Mouse (Mus musculus): ENCODE data around the gene 2310034G01Rik.

Gene 2310034G01Rik

DNA sequence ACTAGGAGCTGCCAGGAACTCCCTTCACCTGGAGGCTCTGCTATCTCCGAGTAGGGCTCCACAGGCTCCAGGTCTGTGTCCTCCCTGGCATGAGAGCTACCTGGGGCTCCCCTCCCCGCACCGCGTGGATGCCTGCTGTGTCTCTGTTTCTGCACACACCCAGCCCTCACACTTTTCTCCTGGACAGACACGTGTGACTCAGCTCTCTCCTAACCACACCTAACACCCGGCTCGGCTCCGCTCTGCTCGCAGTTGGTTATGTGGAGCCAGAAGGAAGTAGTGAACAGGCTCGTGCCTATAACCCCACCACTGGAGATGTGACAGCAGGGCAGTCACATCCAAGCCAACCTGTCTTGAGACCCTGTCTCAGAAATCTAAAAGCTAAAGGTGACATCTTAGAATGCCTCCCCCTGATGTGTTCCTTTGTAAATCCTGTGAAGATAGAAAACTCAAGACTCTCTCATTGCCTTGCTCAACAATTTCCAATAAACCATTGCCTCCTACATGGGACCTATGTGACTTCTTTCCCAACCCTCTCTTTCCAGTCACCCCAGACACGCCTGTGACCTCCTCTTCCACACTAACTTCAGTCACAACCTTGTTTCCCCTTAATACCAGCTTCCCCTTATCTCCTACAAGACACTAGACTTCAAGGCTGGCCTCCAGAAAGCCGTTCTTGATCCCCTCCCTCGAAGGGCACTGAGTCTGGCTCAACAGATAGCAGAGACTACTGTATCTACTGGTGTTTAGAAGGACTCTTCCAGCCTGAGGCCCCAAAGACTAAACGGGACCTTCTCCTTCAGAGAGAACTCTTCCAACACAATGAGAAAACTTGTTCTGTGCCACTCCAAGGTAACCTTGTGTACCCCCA, 35.0 kb downstream of the 2310034G01Rik start:
- DNase-seq (ENCODE audit: low read depth, low spot score) = peak; percentile 71

DNA sequence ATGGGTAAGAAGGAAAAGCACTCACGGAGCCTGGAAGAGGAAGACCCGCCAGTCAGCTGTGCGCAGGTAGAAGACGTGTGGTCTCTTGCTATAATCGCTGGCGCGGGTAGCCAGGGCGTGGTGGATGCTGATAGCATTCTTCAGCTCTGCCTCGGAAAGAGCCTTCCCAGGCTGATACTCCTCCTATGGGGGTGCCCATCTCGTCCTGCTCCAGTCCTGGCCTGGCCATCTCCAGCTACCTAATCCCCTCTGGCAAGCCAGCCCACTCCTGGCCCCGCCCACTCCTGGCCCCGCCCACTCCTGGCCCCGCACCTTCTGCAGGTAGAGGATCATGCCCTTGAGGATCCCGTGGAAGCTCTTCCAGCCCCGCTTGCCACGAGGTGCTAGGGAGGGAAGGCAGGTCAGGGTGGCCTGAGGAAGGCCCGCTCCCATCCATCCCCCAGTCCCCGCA, 35.9 kb downstream of the 2310034G01Rik start:
- peak; percentile 53 for DNase-seq (ENCODE audit: low read depth, low spot score)

DNA sequence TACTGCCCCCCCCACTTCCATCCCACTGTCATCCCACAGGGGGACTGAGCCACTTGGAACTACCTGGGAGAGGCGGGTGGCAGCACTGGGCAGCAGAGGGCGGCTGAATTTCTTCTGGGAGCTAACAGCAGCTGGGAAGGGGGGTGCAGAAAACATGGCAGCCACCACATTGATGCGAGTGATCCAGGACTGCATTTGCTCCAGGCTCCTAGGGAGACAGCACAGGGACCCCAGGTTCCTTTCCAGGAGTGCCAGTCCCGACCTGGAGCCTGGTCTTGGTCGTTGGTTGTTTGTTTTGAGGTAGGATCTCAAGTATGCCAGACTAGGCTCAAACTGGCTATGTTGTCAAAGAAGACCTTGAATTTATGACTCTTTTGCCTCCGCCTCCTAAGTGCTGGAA, 36.5 kb downstream of the 2310034G01Rik start:
- no peak for DNase-seq (ENCODE audit: low read depth, low spot score)

DNA sequence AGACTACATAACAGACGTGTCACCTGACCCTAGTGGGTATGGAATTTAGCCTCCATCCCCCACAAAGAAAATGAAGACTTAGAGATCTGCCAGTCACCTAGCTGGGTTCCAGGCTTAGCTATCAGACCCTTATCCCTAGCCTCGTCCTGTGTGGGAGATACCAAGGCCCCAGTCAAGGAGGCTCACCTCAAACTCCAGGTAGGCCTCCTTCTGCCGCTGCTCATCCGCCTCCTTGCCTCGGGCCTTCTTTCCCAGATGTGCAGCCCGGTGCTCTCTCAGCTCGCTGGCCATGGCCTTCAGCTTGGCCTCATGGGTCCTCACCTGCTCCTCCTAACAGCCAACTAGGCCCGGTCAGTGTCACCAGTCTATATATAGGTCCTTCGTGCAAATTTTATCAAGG, 37.0 kb downstream of the 2310034G01Rik start:
- DNase-seq (ENCODE audit: low read depth, low spot score) = no peak

DNA sequence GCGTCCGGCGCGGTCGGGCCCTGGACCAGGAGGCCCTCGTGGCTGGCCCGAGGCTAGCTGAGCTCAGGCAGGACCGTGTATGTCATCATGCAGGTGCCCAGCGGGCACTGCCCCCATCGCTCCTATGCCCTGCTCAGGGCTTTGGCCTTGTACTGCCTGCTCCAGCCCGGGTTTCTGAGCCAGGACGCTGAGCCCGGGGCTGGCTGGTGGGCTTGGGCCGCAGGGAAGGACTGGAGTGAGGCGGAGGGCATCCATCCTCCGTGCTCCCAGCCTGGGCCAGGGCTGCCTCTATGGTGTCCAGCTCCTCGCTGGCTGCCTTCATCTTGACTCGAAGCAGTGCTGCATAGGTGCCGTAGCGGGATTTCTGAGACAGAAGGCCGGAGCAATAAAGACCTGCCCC, 37.5 kb downstream of the 2310034G01Rik start:
- no peak for DNase-seq (ENCODE audit: low read depth, low spot score)

DNA sequence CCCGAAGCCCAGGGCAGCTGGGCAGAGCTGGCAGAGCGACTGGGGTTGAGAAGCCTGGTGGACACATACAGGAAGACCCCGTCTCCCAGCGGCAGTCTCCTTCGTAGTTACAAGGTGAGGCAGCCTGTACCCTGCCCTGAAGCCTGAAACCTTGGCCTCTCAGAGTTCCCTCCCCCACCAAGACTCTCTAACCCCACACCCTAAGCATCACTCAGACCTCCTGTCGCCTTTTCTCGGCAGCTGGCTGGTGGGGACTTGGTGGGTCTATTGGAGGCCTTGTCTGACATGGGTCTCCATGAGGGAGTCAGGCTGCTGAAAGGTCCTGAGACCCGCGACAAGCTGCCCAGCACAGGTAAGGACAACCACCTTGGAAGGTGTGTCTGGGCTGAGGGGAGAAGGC, 38.8 kb downstream of the 2310034G01Rik start:
- DNase-seq (ENCODE audit: low read depth, low spot score) = no peak

DNA sequence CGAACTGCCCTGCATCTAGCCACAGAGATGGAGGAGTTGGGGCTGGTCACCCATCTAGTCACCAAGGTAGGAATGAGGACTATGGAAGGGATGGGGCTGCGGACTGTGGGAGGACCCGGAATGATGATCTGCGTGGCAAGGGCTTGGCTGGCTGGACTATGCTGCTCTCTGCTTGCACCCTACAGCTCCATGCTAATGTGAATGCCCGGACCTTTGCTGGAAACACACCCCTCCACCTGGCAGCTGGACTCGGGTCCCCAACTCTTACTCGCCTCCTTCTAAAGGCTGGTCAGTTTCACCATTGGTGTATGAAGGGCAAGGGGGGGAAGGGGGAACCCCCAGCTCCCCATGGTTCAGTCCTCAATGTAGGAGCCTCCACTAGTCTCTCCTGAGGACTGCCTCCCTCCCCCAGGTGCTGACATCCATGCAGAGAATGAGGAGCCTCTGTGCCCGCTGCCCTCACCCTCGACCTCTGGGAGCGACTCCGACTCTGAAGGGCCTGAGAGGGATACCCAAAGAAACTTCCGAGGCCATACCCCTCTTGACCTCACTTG, 39.7 kb downstream of the 2310034G01Rik start:
- no peak for DNase-seq (ENCODE audit: low read depth, low spot score)

DNA sequence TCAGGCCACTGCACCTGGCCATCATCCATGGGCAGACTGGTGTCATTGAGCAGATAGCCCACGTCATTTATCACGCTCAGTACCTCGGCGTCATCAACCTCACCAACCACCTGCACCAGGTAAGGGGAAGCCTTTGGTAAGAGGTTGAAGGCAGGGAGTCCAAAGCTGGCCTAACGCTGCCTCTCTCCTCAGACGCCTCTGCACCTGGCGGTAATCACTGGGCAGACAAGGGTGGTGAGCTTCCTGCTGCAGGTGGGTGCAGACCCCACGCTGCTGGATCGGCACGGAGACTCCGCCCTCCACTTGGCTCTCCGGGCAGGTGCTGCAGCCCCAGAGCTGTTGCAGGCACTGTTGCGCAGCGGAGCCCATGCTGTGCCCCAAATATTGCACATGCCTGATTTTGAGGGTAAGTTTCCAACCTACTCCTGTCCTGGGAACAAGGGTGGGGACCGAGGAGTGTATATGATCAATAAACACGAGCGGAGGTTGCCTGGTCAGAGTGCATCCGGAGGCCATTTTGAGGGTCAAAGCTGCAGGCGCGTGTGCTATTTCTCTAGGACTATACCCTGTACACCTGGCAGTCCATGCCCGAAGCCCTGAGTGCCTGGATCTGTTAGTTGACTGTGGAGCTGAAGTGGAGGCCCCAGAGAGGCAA, 40.3 kb downstream of the 2310034G01Rik start:
- DNase-seq (ENCODE audit: low read depth, low spot score) = no peak

DNA sequence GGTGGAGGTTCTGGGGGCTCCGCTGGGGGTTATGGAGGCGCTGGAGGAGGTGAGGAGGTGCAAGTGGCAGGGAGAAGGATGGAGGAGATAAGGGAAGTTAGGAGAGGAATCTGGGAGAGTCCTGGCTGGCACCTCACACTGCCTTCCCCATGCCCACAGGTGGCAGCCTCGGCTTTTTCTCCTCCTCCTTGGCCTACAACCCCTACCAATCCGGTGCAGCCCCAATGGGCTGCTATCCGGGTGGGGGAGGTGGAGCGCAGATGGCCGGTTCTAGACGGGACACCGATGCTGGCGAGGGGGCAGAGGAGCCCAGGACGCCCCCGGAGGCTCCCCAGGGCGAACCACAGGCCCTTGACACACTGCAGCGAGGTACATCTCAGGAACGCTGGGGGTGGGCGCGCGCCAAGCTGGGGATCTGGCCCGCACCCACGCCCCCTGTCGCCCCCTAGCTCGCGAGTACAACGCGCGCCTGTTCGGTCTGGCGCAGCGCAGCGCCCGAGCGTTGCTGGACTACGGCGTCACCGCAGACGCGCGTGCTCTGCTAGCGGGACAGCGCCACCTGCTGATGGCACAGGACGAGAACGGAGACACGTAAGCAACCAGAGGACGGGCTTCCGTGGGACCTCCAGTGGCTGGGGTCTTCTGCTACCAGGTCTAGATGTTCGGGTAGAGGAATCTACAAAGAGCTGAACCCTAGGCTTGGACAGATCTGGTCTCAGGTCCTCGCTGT, 41.2 kb downstream of the 2310034G01Rik start:
- DNase-seq (ENCODE audit: low read depth, low spot score) = peak; percentile 65

DNA sequence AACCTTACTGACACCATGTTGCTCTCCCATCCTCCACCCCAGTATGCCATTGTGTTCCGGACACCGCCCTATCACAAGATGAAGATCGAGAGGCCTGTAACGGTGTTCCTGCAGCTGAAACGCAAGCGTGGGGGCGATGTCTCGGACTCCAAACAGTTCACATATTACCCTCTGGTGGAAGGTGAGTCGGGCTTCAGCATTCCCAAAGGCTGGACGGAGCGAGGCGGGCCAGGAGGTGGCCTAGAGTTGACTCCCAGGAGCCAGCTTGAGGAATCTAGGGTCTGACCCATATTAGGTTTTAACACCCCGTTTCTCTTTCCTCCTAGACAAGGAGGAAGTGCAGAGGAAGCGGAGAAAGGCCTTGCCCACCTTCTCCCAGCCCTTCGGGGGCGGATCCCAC, 41.8 kb downstream of the 2310034G01Rik start:
- no peak for DNase-seq (ENCODE audit: low read depth, low spot score)

DNA sequence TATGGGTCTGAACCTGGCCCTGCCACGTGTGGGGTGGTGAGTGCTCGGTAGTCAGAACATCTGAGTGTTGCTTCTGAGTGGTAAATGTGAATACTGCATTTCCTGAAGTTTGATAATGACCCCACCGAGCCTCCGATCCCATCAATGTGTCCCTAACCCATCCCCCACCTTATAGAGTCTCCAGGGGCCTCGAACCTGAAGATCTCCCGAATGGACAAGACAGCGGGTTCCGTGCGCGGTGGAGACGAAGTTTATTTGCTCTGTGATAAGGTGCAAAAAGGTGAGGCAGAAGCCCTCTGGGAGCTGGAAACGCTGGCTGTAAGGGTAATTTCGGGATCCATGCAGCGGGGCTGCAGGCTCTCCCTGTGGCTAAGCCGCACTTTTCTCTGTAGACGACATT, 42.3 kb downstream of the 2310034G01Rik start:
- no peak for DNase-seq (ENCODE audit: low read depth, low spot score)

DNA sequence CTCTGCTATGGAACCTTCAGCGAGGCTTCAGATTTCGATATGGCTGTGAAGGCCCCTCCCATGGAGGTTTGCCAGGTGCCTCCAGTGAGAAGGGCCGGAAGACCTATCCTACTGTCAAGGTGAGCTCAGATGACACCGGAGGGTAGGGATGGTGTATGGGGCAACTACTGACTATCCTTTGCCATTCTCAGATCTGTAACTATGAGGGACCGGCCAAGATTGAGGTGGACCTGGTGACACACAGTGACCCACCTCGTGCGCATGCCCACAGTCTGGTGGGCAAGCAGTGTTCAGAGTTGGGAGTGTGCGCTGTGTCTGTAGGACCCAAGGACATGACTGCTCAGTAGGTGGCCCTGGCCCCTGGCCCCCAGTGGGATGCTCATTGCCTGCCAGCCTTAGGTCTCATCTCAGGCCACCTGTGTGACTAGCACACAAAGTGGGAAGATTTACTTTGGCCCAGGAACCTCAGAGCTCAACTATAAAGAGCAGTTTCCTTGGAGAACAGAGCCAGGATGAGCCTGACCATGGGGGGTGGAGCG, 43.3 kb downstream of the 2310034G01Rik start:
- no peak for DNase-seq (ENCODE audit: low read depth, low spot score)

DNA sequence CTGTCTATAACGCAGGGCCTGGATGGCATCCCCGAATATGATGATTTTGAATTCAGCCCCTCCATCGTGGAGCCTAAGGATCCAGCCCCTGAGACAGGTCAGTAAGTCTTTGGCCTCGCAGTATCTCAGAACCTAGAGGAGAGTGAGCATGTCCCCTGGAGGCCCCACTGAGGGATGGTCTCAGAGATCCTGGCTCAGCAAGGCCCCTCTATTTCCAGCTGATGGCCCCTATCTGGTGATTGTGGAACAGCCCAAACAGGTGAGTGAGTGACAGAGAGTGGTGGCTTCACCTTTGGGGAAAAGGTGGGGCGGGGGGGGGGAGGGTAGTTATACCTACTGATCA, 43.9 kb downstream of the 2310034G01Rik start:
- DNase-seq (ENCODE audit: low read depth, low spot score) = no peak

DNA sequence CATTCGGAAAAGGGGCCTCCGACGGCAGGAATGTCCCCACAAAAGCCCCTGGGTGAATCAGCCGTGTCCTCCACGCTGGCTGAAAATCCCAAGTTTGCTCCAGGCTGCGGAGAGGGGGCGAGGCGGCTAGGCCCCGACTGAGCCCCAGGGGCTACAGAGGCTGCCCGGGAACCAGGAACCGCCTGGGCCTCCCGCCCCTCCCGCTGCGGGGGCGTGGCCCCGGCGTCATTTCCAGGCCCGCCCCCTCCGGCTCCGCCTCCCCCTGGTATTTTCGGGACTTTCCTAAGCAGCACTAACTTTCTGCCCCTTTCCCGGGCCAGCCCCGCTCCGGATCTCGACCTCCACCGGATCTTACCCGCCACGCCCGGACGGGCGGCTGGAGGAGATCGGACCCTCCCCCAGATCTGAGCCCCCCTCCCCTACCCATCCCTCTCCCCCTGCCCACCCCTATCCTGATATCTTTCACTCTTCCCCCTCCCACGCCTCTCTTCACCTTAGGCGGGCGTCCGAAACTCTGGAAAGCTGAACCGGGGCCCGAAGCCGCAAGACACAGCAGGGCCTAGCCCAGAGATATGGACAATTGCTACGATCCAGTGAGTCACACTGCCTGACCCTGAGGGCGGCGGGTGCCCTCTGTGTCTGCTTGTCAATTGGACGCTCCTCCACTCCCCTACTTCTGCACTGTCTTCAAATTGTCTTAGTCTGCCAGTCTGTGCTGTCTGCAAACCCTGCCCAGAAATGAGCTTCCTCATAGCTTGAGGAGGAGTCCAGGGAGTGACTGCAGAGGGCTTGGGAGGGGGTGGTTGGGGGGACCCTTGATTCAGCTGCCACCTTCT, 44.5 kb downstream of the 2310034G01Rik start:
- DNase-seq (ENCODE audit: low read depth, low spot score) = peak; percentile 81

DNA sequence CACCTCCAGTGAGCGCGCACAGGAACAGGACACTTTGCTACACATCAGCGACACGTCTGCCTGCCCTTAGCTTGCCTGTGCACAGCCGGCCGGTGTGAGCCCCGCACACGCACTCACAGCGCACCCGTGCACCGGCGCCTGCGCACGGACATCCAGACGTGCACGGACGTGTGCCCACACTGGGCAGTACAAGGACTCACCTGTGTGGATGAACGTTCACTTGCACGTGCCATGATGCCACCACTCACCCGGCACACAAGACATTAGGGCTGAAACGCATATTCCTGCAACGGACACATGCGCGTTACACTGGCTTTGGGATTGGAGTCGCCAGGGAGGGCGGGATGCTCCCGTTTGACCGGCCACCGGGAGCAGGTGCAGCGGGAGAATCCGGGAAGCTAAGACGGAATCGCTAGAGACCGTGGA, 45.2 kb downstream of the 2310034G01Rik start:
- no peak for DNase-seq (ENCODE audit: low read depth, low spot score)

DNA sequence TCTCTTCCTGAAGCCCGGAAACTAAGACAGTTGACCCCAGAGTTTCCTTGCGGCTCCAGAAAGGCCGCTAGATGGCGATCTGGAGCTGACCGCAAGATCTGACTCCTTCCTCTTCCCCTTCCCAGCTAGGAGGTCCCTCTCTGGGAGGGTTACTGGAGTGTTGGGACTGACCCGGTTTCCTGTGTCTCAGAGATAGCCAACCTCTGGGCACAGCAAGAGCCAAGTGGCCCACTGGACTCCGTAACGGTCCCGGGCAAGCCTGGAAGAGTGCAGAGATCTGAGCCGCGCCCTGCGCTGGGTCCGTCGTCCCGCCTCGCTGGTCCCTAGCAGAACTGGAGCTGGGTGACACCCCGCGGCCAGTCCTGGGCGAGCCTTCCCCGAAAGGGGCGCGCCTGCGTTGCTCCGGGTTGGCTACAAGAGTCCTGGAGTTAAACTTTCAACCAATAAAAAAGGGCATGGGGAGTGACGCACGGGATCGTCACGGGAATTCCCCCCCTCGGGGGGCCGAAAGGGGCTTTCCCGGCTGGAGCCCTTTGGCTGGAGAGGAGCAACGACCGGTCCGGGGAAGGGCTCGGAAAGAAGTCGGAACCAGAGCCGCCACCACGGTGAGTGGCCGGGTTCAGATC, 45.8 kb downstream of the 2310034G01Rik start, which contains the start of gene Nfkb2:
TSS of gene Nfkb2 (plus strand) at position 105 of the 626 bp plus-strand sequence.
- DNase-seq (ENCODE audit: low read depth, low spot score) = peak; percentile 81

DNA sequence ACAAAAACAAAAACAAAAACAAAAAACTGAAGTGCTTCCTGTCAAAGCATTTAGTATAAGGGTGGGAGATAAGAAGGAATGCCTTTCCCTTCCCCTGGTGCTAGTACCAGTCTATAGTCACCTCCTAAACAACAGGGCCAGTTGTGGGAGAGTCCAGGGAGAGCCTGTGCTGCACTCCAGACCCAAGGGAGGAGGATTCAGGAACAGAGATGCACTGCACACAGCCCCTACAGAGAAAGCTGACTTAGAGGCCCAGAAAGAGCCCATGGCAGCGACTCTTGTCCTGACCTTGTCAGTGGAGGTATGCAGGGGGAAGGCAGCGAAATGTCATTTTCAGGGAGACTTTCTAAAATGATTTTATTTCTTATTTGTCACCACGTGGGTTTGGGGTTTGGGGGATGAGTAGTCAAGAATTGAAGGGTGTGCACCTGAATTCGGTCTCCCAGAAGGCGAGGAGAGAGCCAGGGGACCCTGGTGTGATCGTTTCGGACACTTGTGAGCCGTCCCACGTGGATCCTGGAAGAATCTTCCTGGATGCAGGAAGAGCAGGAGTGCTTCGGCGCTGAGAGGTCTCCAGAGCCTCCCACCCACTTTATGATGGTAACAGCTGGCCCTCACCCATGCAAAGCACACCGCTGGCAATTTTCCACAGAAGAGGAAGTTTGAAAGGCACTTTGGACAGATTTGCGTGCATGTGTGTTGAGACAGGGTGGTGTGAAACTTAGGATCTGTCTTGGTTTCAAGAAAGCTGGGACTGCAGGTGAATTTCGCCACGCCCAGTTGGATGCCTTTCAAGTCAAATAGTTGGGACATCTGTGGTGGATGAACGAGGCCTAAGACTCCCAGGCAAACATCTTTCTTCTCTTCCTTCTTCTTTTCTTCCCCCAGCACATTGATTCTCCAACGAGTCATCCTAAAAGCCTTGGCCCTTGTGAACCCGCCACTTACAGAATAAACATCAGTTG, 46.6 kb downstream of the 2310034G01Rik start:
- no peak for DNase-seq (ENCODE audit: low read depth, low spot score)

DNA sequence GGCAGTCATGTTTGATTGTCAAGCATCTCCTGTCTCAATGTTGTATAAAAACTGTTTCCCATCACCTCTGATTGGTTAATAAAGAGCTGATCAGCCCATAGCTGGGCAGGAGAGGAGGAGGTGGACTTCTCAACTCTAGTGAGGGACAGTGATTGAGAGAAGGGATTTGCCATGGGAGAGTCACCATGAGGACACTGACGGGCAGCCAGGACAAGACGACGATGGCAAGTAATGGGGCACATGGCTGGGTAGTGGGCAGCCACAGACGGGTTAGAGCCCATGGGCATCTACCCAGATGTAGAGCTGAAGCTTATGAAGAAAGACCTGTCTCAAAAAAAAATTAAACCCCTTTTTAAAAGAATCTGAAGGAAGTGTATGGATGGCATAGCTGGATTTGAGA, 47.6 kb downstream of the 2310034G01Rik start:
- no peak for DNase-seq (ENCODE audit: low read depth, low spot score)

Measured in c-Kit-negative CD71-positive TER-119-positive erythroid progenitor cells, embryonic 14.5 days (primary cell).